Mouse (Mus musculus) liver, embryonic 11.5 days (tissue): ENCODE measurements around the gene Gpr162. TPM values are rescaled to one million over a fixed set of nuclear protein-coding genes. Genes with fewer than 3 reads are reported as not detected.
"Not testable (repeated sequence)": the region's sequence is repeated elsewhere in the genome, so short reads cannot be mapped to it uniquely, and the experiment has no call there.

Experiments used
- ATAC-seq: fragments of 200-750 bp; cut with Nextera tagmentation; replicated peaks from 2 replicates; pipeline ENCODE4 v1.8.0; 2017; ENCODE audit warnings: moderate number of reproducible peaks, mild to moderate bottlenecking, moderate TSS enrichment, moderate library complexity; ENCODE audit not compliant: low FRiP score
- DNase-seq: peaks from one replicate; pipeline ENCODE4 v3.0.0-alpha.2; 2017; ENCODE audit warnings: low spot score
- H3K27ac ChIP-seq: fragments of 300-500 bp; sonication (generic); 2 replicates; pipeline ENCODE4 v1.5.1; 2014; ENCODE audit warnings: mild to moderate bottlenecking, low read depth, low read length, control low read depth
- H3K27me3 ChIP-seq: fragments of 300-500 bp; sonication (generic); replicated peaks from 2 replicates; pipeline ENCODE4 v1.6.1; 2014; ENCODE audit warnings: low read length, mixed read lengths; ENCODE audit not compliant: control insufficient read depth, insufficient read depth
- H3K36me3 ChIP-seq: fragments of 300-500 bp; sonication (generic); 2 replicates; pipeline ENCODE4 v1.6.1; 2014; ENCODE audit warnings: mild to moderate bottlenecking, low read length, moderate library complexity, mixed read lengths; ENCODE audit not compliant: control insufficient read depth, insufficient read depth
- H3K4me1 ChIP-seq: fragments of 300-500 bp; sonication (generic); replicated peaks from 2 replicates; pipeline ENCODE4 v1.6.1; 2014; ENCODE audit warnings: low read length, mixed read lengths; ENCODE audit not compliant: control insufficient read depth, insufficient read depth
- H3K4me2 ChIP-seq: fragments of 300-500 bp; sonication (generic); 2 replicates; pipeline ENCODE4 v1.6.1; 2014; ENCODE audit warnings: mild to moderate bottlenecking, control low read depth, moderate library complexity
- H3K4me3 ChIP-seq: fragments of 300-500 bp; sonication (generic); 2 replicates; pipeline ENCODE4 v1.5.1; 2014; ENCODE audit warnings: low read depth, low read length, control low read depth
- H3K9ac ChIP-seq: fragments of 300-500 bp; sonication (generic); 2 replicates; pipeline ENCODE4 v1.6.1; 2014; ENCODE audit warnings: low read depth, low read length, control low read depth
- H3K9me3 ChIP-seq: fragments of 300-500 bp; sonication (generic); 2 replicates; pipeline ENCODE4 v1.6.1; 2016; ENCODE audit warnings: low read length, inconsistent platforms, mixed read lengths; ENCODE audit not compliant: control insufficient read depth
- WGBS: fragments of 180-500 bp; shearing (Covaris S2); extraction: QIAGEN DNeasy Blood & Tissue Kit; methylation state at CpG from one replicate; pipeline ENCODE4 v1.1.7; 2014; 5-methylcytosine and 5-hydroxymethylcytosine counted together
- polyA plus RNA-seq: library from polyadenylated mRNA; unstranded; fragments of >200 nt; fragmentation: Nextera tagmentation; extraction: Ambion mirVana; gene quantifications from 2 replicates; pipeline ENCODE4 v1.2.1, GENCODE M21; 2014

Gpr162 gene
- polyA plus RNA-seq, 1 experiment from 2014 or later, result 0.32 TPM

GRCm38 (mm10) chr6:124813496-124813895 lies 50.3 kb downstream of the Gpr162 start:
- DNase-seq, result peak; percentile 87
- peak overlapping the region; percentile 98 for H3K27ac ChIP-seq
- ATAC-seq, result peak; percentile 66
- peak overlapping the region; percentile 87 for H3K4me3 ChIP-seq
- no peaks in the 10 kb centered on the region for H3K27me3 ChIP-seq
- peaks cover 38% of the 10 kb centered on the region for H3K4me1 ChIP-seq
- peaks cover 39% of the 10 kb centered on the region for H3K36me3 ChIP-seq
- no peaks in the 10 kb centered on the region for H3K9me3 ChIP-seq
- WGBS, result under 1% methylated on average over 18 of the region's 18 CpGs
- H3K4me2 ChIP-seq, result peak overlapping the region; percentile 70
- peak overlapping the region; percentile 98 for H3K9ac ChIP-seq

GRCm38 (mm10) chr6:124812848-124813247 lies 50.9 kb downstream of the Gpr162 start:
- H3K27me3 ChIP-seq, result no peaks in the 10 kb centered on the region

GRCm38 (mm10) chr6:124811701-124812560 lies 51.9 kb downstream of the Gpr162 start:
- H3K4me3 ChIP-seq, result peak overlapping the region; percentile 87
- no peaks in the 10 kb centered on the region for H3K9me3 ChIP-seq
- H3K9ac ChIP-seq, result peak overlapping the region; percentile 98
- 77% methylated on average over 24 of the region's 24 CpGs for WGBS
- peak overlapping the region; percentile 98 for H3K27ac ChIP-seq
- H3K4me1 ChIP-seq, result peaks cover 46% of the 10 kb centered on the region
- H3K27me3 ChIP-seq, result no peaks in the 10 kb centered on the region
- DNase-seq (no peak), ATAC-seq (no peak)
- peak overlapping the region; percentile 70 for H3K4me2 ChIP-seq
- H3K36me3 ChIP-seq, result peaks cover 25% of the 10 kb centered on the region

More at GRCm38 (mm10) chr6:124812848-124813247, 50.9 kb downstream of the Gpr162 start:
- 27% methylated on average over 9 of the region's 9 CpGs for WGBS
- Histone ChIP-seq H3K36me3 (peaks cover 33% of the 10 kb centered on the region), H3K9ac (peak overlapping the region; percentile 98), H3K27ac (peak overlapping the region; percentile 98), H3K9me3 (no peaks in the 10 kb centered on the region), H3K4me3 (peak overlapping the region; percentile 87), H3K4me1 (peaks cover 42% of the 10 kb centered on the region), H3K4me2 (peak overlapping the region; percentile 70)
- DNase-seq, result no peak
- ATAC-seq, result no peak

- 87% methylated on average over 4 of the region's 4 CpGs for WGBS
- Histone ChIP-seq H3K4me1 (peaks cover 49% of the 10 kb centered on the region), H3K27ac (peak overlapping the region; percentile 98; the same call in 1 of the 2 replicates)
Observed at GRCm38 (mm10) chr6:124811403-124811665, 52.4 kb downstream of the Gpr162 start.

GRCm38 (mm10) chr6:124810566-124811402 lies 53.0 kb downstream of the Gpr162 start:
- H3K27ac ChIP-seq, result peak overlapping the region; percentile 96; the same call in 1 of the 2 replicates
- peak overlapping the region; percentile 68; the same call in 1 of the 2 replicates for H3K4me3 ChIP-seq
- not testable (repeated sequence) for H3K9me3 ChIP-seq, ATAC-seq, H3K27me3 ChIP-seq, DNase-seq
- peak overlapping the region; percentile 81; the same call in 1 of the 2 replicates for H3K9ac ChIP-seq
- 80% methylated on average over 11 of the region's 11 CpGs for WGBS
- H3K36me3 ChIP-seq, result peaks cover 22% of the 10 kb centered on the region
- peak overlapping the region; percentile 96 for H3K4me2 ChIP-seq
- peaks cover 53% of the 10 kb centered on the region for H3K4me1 ChIP-seq

More at GRCm38 (mm10) chr6:124811403-124811665, 52.4 kb downstream of the Gpr162 start:
- Histone ChIP-seq H3K4me3 (peak overlapping the region; percentile 87; the same call in 1 of the 2 replicates), H3K9ac (no peak overlapping the region; the same call in 1 of the 2 replicates), H3K9me3 (no peaks in the 10 kb centered on the region), H3K27me3 (no peaks in the 10 kb centered on the region), H3K4me2 (peak overlapping the region; percentile 70), H3K36me3 (peaks cover 22% of the 10 kb centered on the region)
- DNase-seq, result no peak
- ATAC-seq, result no peak

GRCm38 (mm10) chr6:124809775-124810538 lies 53.8 kb downstream of the Gpr162 start:
- no peaks in the 10 kb centered on the region for H3K9me3 ChIP-seq
- WGBS, result 56% methylated on average over 14 of the region's 14 CpGs
- peak overlapping the region; percentile 68 for H3K4me3 ChIP-seq
- peak overlapping the region; percentile 81 for H3K9ac ChIP-seq
- peaks cover 22% of the 10 kb centered on the region for H3K36me3 ChIP-seq
- peak; percentile 1; the same call in 1 of the 2 replicates for ATAC-seq
- peaks cover 55% of the 10 kb centered on the region for H3K4me1 ChIP-seq
- H3K4me2 ChIP-seq, result peak overlapping the region; percentile 96
- H3K27ac ChIP-seq, result peak overlapping the region; percentile 96
- DNase-seq, result no peak
- no peaks in the 10 kb centered on the region for H3K27me3 ChIP-seq

- H3K4me2 ChIP-seq, result peak overlapping the region; percentile 96
- peak; percentile 87 for DNase-seq
- H3K36me3 ChIP-seq, result peaks cover 22% of the 10 kb centered on the region
- under 1% methylated on average over 35 of the region's 35 CpGs for WGBS
- ATAC-seq, result peak; percentile 40
- H3K27ac ChIP-seq, result peak overlapping the region; percentile 96
- H3K27me3 ChIP-seq, result no peaks in the 10 kb centered on the region
- H3K4me1 ChIP-seq, result peaks cover 48% of the 10 kb centered on the region
- H3K4me3 ChIP-seq, result peak overlapping the region; percentile 68
- H3K9me3 ChIP-seq, result no peaks in the 10 kb centered on the region
- H3K9ac ChIP-seq, result peak overlapping the region; percentile 81
Observed at GRCm38 (mm10) chr6:124809052-124809774, 54.6 kb downstream of the Gpr162 start.
